Mouse (Mus musculus) midbrain, embryonic 10.5 days (tissue): ENCODE measurements at regions not wholly inside any gene's neighbourhood (a gene's known extent, or its start where the extent isn't known, plus 50 kb on each side); places are given as distances from the start of the nearest gene placed in this dataset.

ENCODE experiments used
- DNase-seq: peaks from one replicate; pipeline ENCODE4 v3.0.0-alpha.2; 2017; ENCODE audit warnings: low spot score
- H3K27ac ChIP-seq: fragments of 300-500 bp; sonication (generic); replicated peaks from 2 replicates; pipeline ENCODE4 v1.5.1; 2016; ENCODE audit warnings: mild to moderate bottlenecking
- H3K27me3 ChIP-seq: fragments of 300-500 bp; sonication (generic); 2 replicates; pipeline ENCODE4 v1.6.1; 2016; ENCODE audit warnings: low read depth, mild to moderate bottlenecking; ENCODE audit not compliant: poor library complexity, severe bottlenecking
- H3K36me3 ChIP-seq: fragments of 300-500 bp; sonication (generic); 2 replicates; pipeline ENCODE4 v1.6.1; 2016; ENCODE audit warnings: mild to moderate bottlenecking, moderate library complexity
- H3K4me1 ChIP-seq: fragments of 300-500 bp; sonication (generic); 2 replicates; pipeline ENCODE4 v1.6.1; 2016
- H3K4me3 ChIP-seq: fragments of 300-500 bp; sonication (generic); 2 replicates; pipeline ENCODE4 v1.5.1; 2016; ENCODE audit warnings: mild to moderate bottlenecking, moderate library complexity
- H3K9me3 ChIP-seq: fragments of 300-500 bp; sonication (generic); replicated peaks from 2 replicates; pipeline ENCODE4 v1.6.1; 2016; ENCODE audit warnings: mild to moderate bottlenecking
- WGBS: fragments of 180-500 bp; shearing (Covaris S2); methylation state at CpG from one replicate; pipeline ENCODE4 v1.1.7; 2016; 5-methylcytosine and 5-hydroxymethylcytosine counted together

DNA sequence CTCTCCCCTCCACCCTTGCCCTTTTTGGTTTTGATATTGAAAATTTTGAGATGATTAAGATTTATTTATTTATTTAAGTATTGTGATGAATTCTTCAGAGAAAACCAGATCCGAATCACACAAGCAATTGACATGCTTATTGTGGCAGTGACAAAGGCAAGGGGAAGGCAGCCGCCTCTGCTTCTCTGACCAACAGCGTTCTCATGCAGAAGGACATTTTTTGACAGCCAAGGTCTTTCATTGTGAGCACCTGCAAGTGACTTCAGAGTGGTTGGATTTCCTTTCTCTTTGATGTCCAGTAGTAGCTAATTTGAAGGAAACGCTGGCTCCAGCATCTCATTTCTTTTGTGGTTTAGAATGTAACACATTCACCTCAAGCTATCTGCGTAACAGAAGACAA, 99.5 kb upstream of the Ccser1 start:
- H3K9me3 ChIP-seq = no peaks in the 10 kb centered on the region
- H3K4me1 ChIP-seq = peaks cover 10% of the 10 kb centered on the region
- H3K27ac ChIP-seq = no peak overlapping the region
- no peak overlapping the region for H3K4me3 ChIP-seq
- no peak for DNase-seq
- no peaks in the 10 kb centered on the region for H3K36me3 ChIP-seq
- 51% methylated on average over 5 of the region's 5 CpGs for WGBS
- H3K27me3 ChIP-seq = no peaks in the 10 kb centered on the region

DNA sequence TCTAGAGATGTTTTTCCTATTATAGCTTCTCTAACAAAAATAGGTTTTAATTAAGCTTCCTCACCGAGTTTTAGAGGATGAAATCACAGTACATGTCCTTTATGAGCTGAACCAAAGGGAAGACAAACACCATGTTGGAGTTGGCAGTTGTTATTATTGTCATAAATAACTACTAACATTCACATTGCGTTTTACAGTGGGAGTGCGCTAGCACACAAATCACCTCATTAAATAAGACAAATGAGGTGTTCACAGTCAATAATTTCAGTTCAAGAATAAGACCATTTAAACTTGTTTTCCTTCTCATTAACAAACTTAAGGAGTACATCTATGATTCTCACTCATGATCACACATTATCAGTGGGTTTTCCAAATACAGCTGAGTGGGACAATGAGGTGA, 96.8 kb upstream of the Ccser1 start:
- no peaks in the 10 kb centered on the region for H3K27me3 ChIP-seq
- WGBS = 88% methylated on average over 3 of the region's 3 CpGs
- no peaks in the 10 kb centered on the region for H3K36me3 ChIP-seq
- H3K27ac ChIP-seq = no peak overlapping the region
- no peaks in the 10 kb centered on the region for H3K9me3 ChIP-seq
- DNase-seq = no peak
- peaks cover 10% of the 10 kb centered on the region for H3K4me1 ChIP-seq
- H3K4me3 ChIP-seq = no peak overlapping the region

DNA sequence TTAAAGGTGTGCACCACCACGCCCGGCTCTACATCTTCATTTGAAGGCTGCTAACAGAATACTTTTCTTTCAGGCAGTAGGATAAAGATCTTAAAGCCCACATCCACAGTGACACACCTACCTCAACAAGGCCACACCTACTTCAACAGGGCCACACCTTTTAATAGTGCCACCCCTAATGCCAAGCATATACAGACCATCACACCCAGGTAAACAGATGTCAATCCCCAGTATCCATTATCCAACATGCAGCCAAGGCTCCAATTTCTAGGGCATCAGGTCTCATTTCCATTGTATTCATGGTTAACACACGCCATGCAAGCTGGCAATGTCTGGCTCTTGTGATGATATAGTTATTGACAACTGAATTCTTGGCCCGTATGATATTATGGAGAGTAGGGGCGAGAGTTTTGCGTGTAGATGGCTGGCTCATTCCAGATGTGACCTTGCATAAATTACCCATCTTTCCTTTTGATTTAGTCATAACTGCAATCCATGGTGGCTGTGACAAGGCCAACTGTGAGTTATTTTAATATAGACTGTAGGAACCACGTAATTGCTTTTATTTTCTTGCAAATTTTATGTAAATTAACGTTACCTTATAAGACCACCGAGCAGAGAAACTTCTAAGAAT, 80.7 kb upstream of the Ccser1 start:
- Histone ChIP-seq H3K9me3 (no peaks in the 10 kb centered on the region), H3K4me3 (no peak overlapping the region), H3K4me1 (no peaks in the 10 kb centered on the region), H3K27me3 (no peaks in the 10 kb centered on the region), H3K27ac (no peak overlapping the region), H3K36me3 (no peaks in the 10 kb centered on the region)
- DNase-seq = no peak
- 85% methylated on average over 9 of the region's 9 CpGs for WGBS

DNA sequence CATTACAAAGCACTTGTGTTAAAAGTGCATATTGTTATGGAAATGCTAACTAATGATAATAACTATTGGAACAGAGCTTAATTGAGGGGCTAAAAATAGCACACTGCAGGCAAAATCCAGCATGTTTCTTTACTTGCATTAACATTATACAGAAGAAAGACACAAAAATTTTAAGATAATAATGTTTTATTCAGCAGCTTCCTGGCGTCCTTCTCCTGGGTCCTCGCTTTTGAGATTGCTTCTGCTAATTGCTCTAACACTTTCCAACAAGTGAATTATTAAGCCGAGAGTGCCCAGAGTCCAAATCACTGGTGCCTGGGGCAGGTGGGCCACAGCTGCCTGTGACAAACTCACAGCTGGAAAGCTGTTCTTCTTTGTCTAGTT, 80.2 kb upstream of the Ccser1 start:
- Histone ChIP-seq H3K4me1 (no peaks in the 10 kb centered on the region), H3K9me3 (no peaks in the 10 kb centered on the region), H3K27ac (no peak overlapping the region), H3K27me3 (no peaks in the 10 kb centered on the region), H3K4me3 (no peak overlapping the region), H3K36me3 (no peaks in the 10 kb centered on the region)
- DNase-seq = no peak
- 78% methylated on average over 3 of the region's 3 CpGs for WGBS

DNA sequence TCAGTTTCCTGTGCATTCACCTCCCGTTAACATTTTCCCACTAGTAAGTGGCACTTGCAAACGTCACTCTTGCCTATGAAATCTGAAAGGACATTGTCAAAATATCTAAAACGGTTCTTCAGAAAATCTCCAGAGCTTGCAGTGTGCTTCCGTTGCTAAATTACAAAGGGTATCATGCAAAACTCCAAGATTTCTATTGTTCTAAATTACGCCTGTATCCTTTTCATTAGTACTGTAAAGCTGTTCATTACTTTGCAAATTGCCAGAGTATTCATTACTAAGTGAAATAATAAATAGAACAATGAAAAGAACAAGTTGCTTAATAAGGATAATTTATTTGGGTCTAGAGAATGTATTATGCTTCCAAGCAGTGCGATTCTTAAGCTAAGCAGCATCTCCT, 78.2 kb upstream of the Ccser1 start:
- 87% methylated on average over 6 of the region's 6 CpGs for WGBS
- no peaks in the 10 kb centered on the region for H3K4me1 ChIP-seq
- no peak overlapping the region for H3K4me3 ChIP-seq
- no peak for DNase-seq
- H3K27ac ChIP-seq = no peak overlapping the region
- H3K36me3 ChIP-seq = no peaks in the 10 kb centered on the region
- H3K27me3 ChIP-seq = no peaks in the 10 kb centered on the region
- H3K9me3 ChIP-seq = no peaks in the 10 kb centered on the region

DNA sequence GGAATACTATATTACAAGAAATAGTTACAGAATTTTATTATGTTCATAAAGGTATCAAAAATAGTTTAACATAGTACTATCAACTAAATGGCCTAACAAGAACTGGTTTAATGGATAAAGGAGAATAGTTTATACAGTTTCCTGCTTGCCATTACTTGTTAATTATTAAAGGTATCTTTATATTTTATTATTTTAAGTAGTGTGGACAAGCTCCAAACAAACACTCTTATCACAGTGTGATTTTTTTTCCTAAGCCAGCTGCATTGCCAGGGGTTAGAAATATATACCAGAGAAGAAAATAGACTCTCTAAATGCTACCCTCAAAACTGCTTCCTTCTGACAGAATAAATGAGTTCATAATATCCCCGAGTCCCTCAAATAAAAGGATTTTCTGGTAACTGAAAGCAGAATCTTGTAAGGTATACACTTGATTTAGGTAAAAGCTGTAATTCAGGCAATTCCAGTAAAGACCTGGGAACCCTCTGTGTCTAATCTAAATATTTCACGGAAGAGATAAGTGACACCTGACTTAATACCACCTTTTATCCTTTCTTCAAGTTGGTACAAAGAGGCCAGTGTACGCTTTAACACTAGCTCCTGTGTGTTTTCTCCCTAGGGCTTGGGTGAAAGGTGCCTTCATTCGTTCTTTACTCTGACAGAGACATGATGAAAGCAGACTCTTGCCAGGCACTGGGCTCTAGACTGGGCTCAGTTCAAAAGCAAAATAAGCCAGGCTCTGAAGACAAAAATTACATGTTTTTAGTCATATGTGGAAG, 76.5 kb upstream of the Ccser1 start:
- Histone ChIP-seq H3K27me3 (no peaks in the 10 kb centered on the region), H3K36me3 (no peaks in the 10 kb centered on the region), H3K9me3 (no peaks in the 10 kb centered on the region), H3K4me3 (no peak overlapping the region), H3K4me1 (no peaks in the 10 kb centered on the region), H3K27ac (no peak overlapping the region)
- no peak for DNase-seq
- WGBS = 78% methylated on average over 4 of the region's 4 CpGs

DNA sequence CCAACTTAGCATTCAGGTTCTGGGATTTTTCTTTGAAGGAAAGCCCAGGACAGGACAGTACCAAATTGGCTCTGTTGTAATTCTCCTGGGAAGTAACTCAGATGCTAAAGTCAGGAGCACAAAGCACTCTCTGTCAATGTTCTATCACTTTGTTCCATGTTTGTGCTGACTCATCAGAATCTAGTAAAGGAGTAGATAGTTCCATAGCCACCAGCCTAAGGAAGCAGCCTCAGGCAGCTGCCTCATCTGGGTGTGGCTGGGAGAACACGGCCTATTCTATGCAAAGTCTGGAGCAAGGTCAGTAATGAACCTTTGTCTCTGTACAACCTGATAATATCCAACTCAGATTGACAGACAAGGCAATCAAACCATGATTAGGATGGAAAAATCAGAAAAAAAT, 64.9 kb upstream of the Ccser1 start:
- H3K36me3 ChIP-seq = no peaks in the 10 kb centered on the region
- H3K4me1 ChIP-seq = 0 out of 2 replicates have a peak, but pooled peaks cover 6% of the 10 kb centered on the region
- H3K27ac ChIP-seq = no peak overlapping the region
- H3K4me3 ChIP-seq = no peak overlapping the region
- H3K9me3 ChIP-seq = no peaks in the 10 kb centered on the region
- no peaks in the 10 kb centered on the region for H3K27me3 ChIP-seq
- DNase-seq = no peak
- WGBS = 84% methylated on average over 1 of the region's 1 CpGs

DNA sequence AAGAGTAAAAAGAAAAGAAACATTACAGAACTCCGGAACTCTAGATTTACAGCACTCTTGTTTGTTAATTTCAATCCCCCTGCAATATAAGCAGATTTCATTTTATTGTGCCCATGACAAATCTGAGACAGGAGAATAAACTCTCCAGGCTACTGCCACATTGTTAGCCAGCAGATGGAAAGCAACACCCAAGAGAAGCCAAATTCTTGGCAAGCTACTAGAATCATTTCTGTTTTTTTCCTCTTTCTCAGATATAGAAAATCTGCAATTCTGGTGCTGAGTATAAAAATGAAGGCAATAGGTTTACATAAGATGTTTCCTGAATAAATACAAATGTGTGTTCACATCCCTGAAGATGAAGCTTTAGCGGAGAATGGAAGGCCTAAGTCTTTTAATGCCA, 60.5 kb upstream of the Ccser1 start:
- WGBS = 88% methylated on average over 2 of the region's 2 CpGs
- no peak for DNase-seq
- no peak overlapping the region for H3K27ac ChIP-seq
- H3K9me3 ChIP-seq = no peaks in the 10 kb centered on the region
- H3K4me1 ChIP-seq = no peaks in the 10 kb centered on the region
- H3K36me3 ChIP-seq = no peaks in the 10 kb centered on the region
- no peak overlapping the region for H3K4me3 ChIP-seq
- no peaks in the 10 kb centered on the region for H3K27me3 ChIP-seq

DNA sequence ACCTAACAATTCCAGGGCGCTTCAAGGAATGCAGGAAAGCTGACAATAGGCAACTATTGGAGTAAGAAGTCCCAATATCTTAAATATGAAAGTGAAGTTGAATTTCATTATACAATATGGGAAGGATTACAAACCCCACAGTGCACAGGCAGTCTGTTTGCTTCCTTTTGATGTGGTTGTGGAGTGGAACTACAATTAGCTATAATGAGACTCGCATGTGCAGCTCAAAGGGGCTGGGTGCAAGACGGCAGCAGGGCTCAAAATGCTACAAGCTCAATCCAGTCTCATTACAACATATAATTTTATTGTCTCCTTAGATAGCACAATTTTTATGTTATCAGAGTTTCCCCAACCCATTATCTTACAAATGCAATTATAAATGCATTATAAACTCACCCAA, 54.7 kb upstream of the Ccser1 start:
- Histone ChIP-seq H3K27ac (no peak overlapping the region), H3K36me3 (no peaks in the 10 kb centered on the region), H3K4me3 (no peak overlapping the region), H3K4me1 (no peaks in the 10 kb centered on the region), H3K9me3 (no peaks in the 10 kb centered on the region), H3K27me3 (no peaks in the 10 kb centered on the region)
- 82% methylated on average over 3 of the region's 3 CpGs for WGBS
- DNase-seq = no peak

DNA sequence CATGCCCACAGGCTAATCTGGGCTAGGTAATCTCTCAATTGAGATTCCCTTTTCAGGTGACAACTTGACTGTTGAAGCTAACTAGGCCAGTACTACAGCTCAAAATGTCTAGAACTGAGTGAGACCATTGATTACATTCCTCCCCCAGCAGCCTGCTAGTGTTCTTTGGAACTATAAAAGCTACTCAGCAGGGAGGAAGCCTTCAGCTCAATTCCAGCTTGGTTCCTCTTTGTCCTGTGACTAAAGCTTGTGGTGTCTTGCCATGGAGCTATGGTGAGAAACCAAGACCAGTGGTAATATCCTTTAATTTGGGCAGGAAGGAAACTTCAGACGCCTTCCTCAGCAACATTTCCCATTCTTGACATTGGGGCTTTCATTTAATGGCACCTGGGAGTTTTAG, 52.9 kb upstream of the Ccser1 start:
- H3K27me3 ChIP-seq = no peaks in the 10 kb centered on the region
- no peak for DNase-seq
- no peaks in the 10 kb centered on the region for H3K9me3 ChIP-seq
- H3K36me3 ChIP-seq = no peaks in the 10 kb centered on the region
- 52% methylated on average over 1 of the region's 1 CpGs for WGBS
- no peak overlapping the region for H3K27ac ChIP-seq
- no peaks in the 10 kb centered on the region for H3K4me1 ChIP-seq
- no peak overlapping the region for H3K4me3 ChIP-seq

DNA sequence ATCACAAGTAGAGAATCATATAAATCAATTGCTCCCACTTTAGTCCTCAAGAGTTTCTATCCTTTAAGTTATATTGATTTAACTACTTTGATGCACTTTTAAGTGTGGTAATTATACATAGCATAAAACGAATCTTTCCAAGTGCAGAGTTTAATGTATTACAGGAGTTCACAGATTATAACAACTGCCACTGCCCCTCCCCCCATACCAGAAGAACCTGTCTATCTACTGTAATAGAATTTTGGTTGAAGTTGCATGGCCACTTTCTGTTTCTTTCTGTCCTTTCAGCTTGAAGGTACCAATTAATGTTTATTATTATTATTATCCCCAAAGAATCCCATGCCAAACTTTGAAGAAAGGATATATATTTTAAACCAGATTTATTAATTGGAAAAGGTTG, 51.9 kb upstream of the Ccser1 start:
- H3K36me3 ChIP-seq = no peaks in the 10 kb centered on the region
- DNase-seq = no peak

More for the DNA sequence above, 51.9 kb upstream of the Ccser1 start:
- Histone ChIP-seq H3K27ac (no peak overlapping the region), H3K27me3 (no peaks in the 10 kb centered on the region), H3K4me3 (no peak overlapping the region), H3K4me1 (no peaks in the 10 kb centered on the region), H3K9me3 (no peaks in the 10 kb centered on the region)
- WGBS = 87% methylated on average over 1 of the region's 1 CpGs
